ENCODE assay signal across 8 mouse cellular contexts in genomic region chr12:4874161-4874927, GRCm38 (mm10). TPM values are rescaled to one million over a fixed set of nuclear protein-coding genes. Genes with fewer than 3 reads are reported as not detected.
DNase-seq lines count a peak whose midpoint lies in the region; ATAC-seq lines count a peak whose summit lies in the region.

TSS of gene Mfsd2b (minus strand) at chr12:4874359.

- no peaks in the 10 kb centered on the region for H3K9me3 ChIP-seq in hindbrain, embryonic 12.5 days (replicated peaks)

- WGBS in hindbrain, embryonic 12.5 days, result 5% methylated on average over 24 of the region's 24 CpGs

- peak within 1 kb of the TSS; percentile 28; the same call in 1 of the 2 replicates for H3K9ac ChIP-seq in hindbrain, embryonic 12.5 days

- peak; percentile 83 for ATAC-seq in hindbrain, embryonic 12.5 days (ENCODE audit: low FRiP score)
- peak; percentile 88 for ATAC-seq in megakaryocyte, adult 5-6 weeks (ENCODE audit: poor library complexity, severe bottlenecking)

- peak; percentile 71 for DNase-seq in T-cell, adult 2 months (ENCODE audit: low spot score)
- DNase-seq in cerebellum, adult 8-10 months, result peak; percentile 32
- DNase-seq in forelimb bud, embryonic 11.5 days (ENCODE audit: low read depth, low spot score), result peak; percentile 60
- peak; percentile 30 to 37 for DNase-seq in left cerebral cortex, adult 18-20 months (ENCODE audit: low spot score in 2 of 2)
- peak; percentile 49 for DNase-seq in right cerebral cortex, adult 18-20 months
- DNase-seq in urinary bladder, postnatal 25 days (ENCODE audit: low spot score), result peak; percentile 58

- H3K27ac ChIP-seq in hindbrain, embryonic 12.5 days, result no peak within 1 kb of the TSS

- H3K36me3 ChIP-seq in hindbrain, embryonic 12.5 days, result peaks cover 5% of the 10 kb centered on the region

- H3K27me3 ChIP-seq in hindbrain, embryonic 12.5 days, result no peaks in the 10 kb centered on the region

- peaks cover 5% of the 10 kb centered on the region for H3K4me1 ChIP-seq in hindbrain, embryonic 12.5 days

- H3K4me2 ChIP-seq in hindbrain, embryonic 12.5 days (replicated peaks), result peak within 1 kb of the TSS; percentile 58

- peak within 1 kb of the TSS; percentile 32 for H3K4me3 ChIP-seq in hindbrain, embryonic 12.5 days

RNA-seq across cellular contexts. Expression of gene Mfsd2b, which starts in this region (rescaled TPM):
- 3.4 and 4.0 TPM in 2 replicates for polyA plus RNA-seq in hindbrain, embryonic 12.5 days (2016; fragmentation: Nextera tagmentation; extraction: Ambion mirVana)
- under 1 TPM; 0.40 to 0.63 TPM for total RNA-seq in left cerebral cortex, adult 18-20 months (2021)
- total RNA-seq in megakaryocyte, adult 5-6 weeks (2015), result 0.40 and 3.2 TPM in 2 replicates
- 0.81 and 1.2 TPM in 2 replicates for total RNA-seq in megakaryocyte, adult 5-6 weeks (2017)

Comparison
In these comparisons a context has a peak if more than half of its experiments do, and no peak if none do; other contexts are left out.
1. Peak in DNase-seq in left cerebral cortex, adult 18-20 months; RNA of the gene not detected or under 1 TPM.